Mouse (Mus musculus) testis, adult 2 months (tissue): ENCODE measurements around the gene Stat5b.

Experiments
- CTCF ChIP-seq: fragments of 200-500 bp; IDR thresholded peaks from 2 replicates; pipeline ENCODE4 v1.5.1; 2012; ENCODE audit warnings: low read depth, mild to moderate bottlenecking, inconsistent platforms, low read length, moderate library complexity; ENCODE audit not compliant: control insufficient read depth, insufficient read depth, insufficient replicate concordance
- POLR2A ChIP-seq: fragments of 200-500 bp; IDR thresholded peaks from 2 replicates; pipeline ENCODE4 v1.6.1; 2012; ENCODE audit warnings: low read depth, mild to moderate bottlenecking, inconsistent platforms, low read length, moderate library complexity; ENCODE audit not compliant: control insufficient read depth

DNA sequence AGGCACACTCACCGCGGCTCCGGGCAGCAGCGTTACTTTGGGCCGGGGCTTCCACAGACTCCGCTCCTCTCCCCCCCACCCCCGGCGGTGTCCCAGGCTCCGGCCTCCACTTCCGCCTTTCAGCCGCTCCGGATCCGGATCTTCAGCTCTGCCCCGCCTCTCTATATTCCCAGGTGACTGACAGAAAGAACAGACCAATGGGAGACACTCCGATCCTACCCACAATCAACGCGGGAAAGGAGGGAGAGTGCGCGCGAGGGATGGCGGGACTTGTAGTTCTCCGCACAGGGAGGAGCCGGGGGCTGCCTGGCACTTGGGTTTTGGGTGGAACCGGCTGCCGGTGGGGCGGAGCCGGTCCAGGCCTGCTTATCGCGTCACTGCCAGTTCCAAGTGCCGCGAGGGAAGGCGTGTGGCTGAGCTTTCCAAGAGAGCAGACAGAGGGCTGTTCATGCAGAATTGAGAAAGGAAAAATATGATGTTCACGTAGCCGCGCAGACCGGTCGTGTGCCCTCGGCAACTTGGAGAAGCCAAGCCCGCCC is 112.4 kb downstream of the Stat5b start, which contains the start of gene Rab5c:
- TF ChIP-seq CTCF (no peak), POLR2A (peak; percentile 26)
